Mouse (Mus musculus): ENCODE results near the gene Pld5. TPM values are rescaled to one million over a fixed set of nuclear protein-coding genes. Genes with fewer than 3 reads are reported as not detected.

Gene Pld5
- 0.16 to 0.36 TPM in 2 of 4 replicates, not detected in the others for total RNA-seq (2023; ENCODE audit: inconsistent age)

GRCm38 (mm10) chr1:176274667-176275610 is at the start of gene Pld5:
TSS of gene Pld5 (minus strand) at chr1:176275312.

GRCm38 (mm10) chr1:175979014-175979413 is 296.1 kb downstream of the Pld5 start, which contains the start of gene Rbm8a2:
TSS of gene Rbm8a2 (minus strand) at chr1:175979114.

GRCm38 (mm10) chr1:175920029-175920428 is 355.1 kb downstream of the Pld5 start, which contains the start of gene Gm38100:
TSS of gene Gm38100 (plus strand) at chr1:175920329.

